Mouse (Mus musculus) kidney, embryonic 14.5 days (tissue): ENCODE measurements around the gene Gm21366. TPM values are rescaled to one million over a fixed set of nuclear protein-coding genes. Genes with fewer than 3 reads are reported as not detected.
"Not testable (repeated sequence)": the region's sequence is repeated elsewhere in the genome, so short reads cannot be mapped to it uniquely, and the experiment has no call there.

Experiments
- ATAC-seq: fragments of 200-750 bp; cut with Nextera tagmentation; 2 replicates; pipeline ENCODE4 v1.8.0; 2017; ENCODE audit warnings: moderate number of reproducible peaks, mild to moderate bottlenecking, moderate TSS enrichment, moderate library complexity; ENCODE audit not compliant: low FRiP score, low TSS enrichment
- H3K27ac ChIP-seq: fragments of 300-500 bp; sonication (generic); 2 replicates; pipeline ENCODE4 v1.5.1; 2014; ENCODE audit warnings: low read depth, mild to moderate bottlenecking, low read length, moderate library complexity, mixed read lengths
- H3K27me3 ChIP-seq: fragments of 300-500 bp; sonication (generic); 2 replicates; pipeline ENCODE4 v1.6.1; 2014; ENCODE audit warnings: mild to moderate bottlenecking, low read length; ENCODE audit not compliant: control insufficient read depth, insufficient read depth
- H3K36me3 ChIP-seq: fragments of 300-500 bp; sonication (generic); 2 replicates; pipeline ENCODE4 v1.6.1; 2014; ENCODE audit warnings: low read length, mixed read lengths; ENCODE audit not compliant: control insufficient read depth, insufficient read depth
- H3K4me1 ChIP-seq: fragments of 300-500 bp; sonication (generic); 2 replicates; pipeline ENCODE4 v1.6.1; 2014; ENCODE audit warnings: low read length, mixed read lengths; ENCODE audit not compliant: control insufficient read depth, insufficient read depth
- H3K4me2 ChIP-seq: fragments of 300-500 bp; sonication (generic); replicated peaks from 2 replicates; pipeline ENCODE4 v1.6.1; 2014; ENCODE audit warnings: low read depth, mild to moderate bottlenecking, low read length
- H3K4me3 ChIP-seq: fragments of 300-500 bp; sonication (generic); 2 replicates; pipeline ENCODE4 v1.5.1; 2014; ENCODE audit warnings: mild to moderate bottlenecking, low read length
- H3K9ac ChIP-seq: fragments of 300-500 bp; sonication (generic); 2 replicates; pipeline ENCODE4 v1.6.1; 2014; ENCODE audit warnings: low read depth, mild to moderate bottlenecking, low read length, moderate library complexity
- H3K9me3 ChIP-seq: fragments of 300-500 bp; sonication (generic); 2 replicates; pipeline ENCODE4 v1.6.1; 2016; ENCODE audit warnings: low read length; ENCODE audit not compliant: control insufficient read depth
- WGBS: fragments of 180-500 bp; shearing (Covaris S2); extraction: QIAGEN DNeasy Blood & Tissue Kit; methylation state at CpG from one replicate; pipeline ENCODE4 v1.1.7; 2014; 5-methylcytosine and 5-hydroxymethylcytosine counted together
- polyA plus RNA-seq: library from polyadenylated mRNA; unstranded; fragments of >200 nt; fragmentation: Nextera tagmentation; extraction: Ambion mirVana; gene quantifications from 2 replicates; pipeline ENCODE4 v1.2.1, GENCODE M21; 2014

Gene Gm21366
- not detected in 2 replicates for polyA plus RNA-seq

DNA sequence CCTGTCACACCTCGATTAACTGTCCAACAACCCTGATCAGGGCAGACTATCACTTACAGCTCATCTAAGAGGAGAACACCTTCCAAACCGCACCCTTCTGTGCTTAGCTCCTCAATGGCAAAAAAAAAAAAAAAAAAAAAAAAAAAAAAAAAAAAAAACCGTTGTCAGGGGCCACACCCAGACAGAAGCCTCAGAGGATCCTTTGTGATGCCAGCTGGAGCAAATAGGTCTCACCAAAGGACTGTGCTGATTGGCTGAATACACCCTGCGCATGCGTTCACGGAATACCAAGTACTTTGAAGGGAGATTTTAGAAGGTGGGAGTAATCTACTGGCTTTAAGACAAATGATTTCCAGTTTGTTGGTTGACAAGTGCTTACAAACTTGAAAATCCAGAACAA is at the start of gene Gm21366:
Gene Gm21366 (minus strand): TSS at position 101 of the 400 bp plus-strand sequence.
- WGBS, result no CpG with 5 or more reads among the region's 6 CpGs
- not testable (repeated sequence) for H3K4me3 ChIP-seq, ATAC-seq, H3K27ac ChIP-seq, H3K27me3 ChIP-seq, H3K9ac ChIP-seq, H3K36me3 ChIP-seq, H3K9me3 ChIP-seq, H3K4me1 ChIP-seq, H3K4me2 ChIP-seq
